Mouse (Mus musculus) Patski (cell line): ENCODE results near the gene Pitpnb. TPM values are rescaled to one million over a fixed set of nuclear protein-coding genes. Genes with fewer than 3 reads are reported as not detected.

Experiments
- ATAC-seq: fragments of 100-300 bp; one replicate; pipeline ENCODE4 v1.8.0; 2021
- CTCF ChIA-PET: fragments of 350-600 bp; sonication (Branson Sonifier 250); formaldehyde crosslinking; loops from one replicate; lab custom pipeline; 2022; ENCODE audit warnings: inconsistent platforms
- POLR2A ChIA-PET: fragments of 350-600 bp; sonication (Branson Sonifier 250); formaldehyde crosslinking; loops from one replicate; lab custom pipeline; 2022; ENCODE audit warnings: antibody characterized with exemption, inconsistent platforms
- DNase-seq: peaks from one replicate; pipeline ENCODE4 v3.0.0-alpha.2; 2011; ENCODE audit warnings: low read depth, low spot score
- H3K27me3 ChIP-seq: fragments of 371-371 bp; one replicate; pipeline ENCODE4 v1.5.1; 2021
- CTCF ChIP-seq: fragments of 100-300 bp; IDR thresholded peaks from one replicate; pipeline ENCODE4 v1.5.1; 2021
- in situ Hi-C: fragments of 300-500 bp; cut with MboI; formaldehyde crosslinking; loops from 3 replicates; pipeline ENCODE4 v1.11.1; 2018; ENCODE audit warnings: low pct_unique_long_range_greater_than_20kb, mixed read lengths
- polyA plus RNA-seq: library from polyadenylated mRNA; unstranded; gene quantifications from one replicate; pipeline ENCODE4 v1.2.3, GENCODE M21; 2021

The Pitpnb gene
- polyA plus RNA-seq, 1 experiment from 2014 or later = 102 TPM

DNA sequence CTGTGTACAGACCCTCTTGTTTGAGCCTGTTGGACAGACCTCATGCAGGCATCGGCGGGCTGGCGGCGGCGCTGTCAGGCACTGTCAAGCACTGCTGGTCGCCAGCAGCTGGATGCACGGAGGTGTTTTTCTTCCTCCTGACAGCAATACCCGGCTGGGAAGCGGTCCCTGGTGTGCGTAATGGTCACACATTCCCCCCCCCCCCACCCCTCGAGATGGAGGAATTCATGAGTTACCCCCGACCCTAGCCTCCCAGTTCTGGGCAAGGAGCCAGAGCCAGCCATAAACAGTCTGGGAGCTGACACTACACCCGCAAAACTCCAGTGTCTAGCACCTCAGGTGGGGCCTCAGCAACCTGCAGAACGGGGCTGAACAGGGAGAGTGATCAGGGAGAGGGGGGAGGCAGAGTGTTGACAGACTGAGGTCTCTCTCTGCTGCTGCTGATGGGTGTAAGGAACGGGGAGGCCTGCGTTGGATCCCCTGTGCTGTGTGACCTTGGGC is 103.8 kb downstream of the Pitpnb start:
- ChIA-PET POLR2A (no interaction called here), CTCF (no interaction called here)
- in situ Hi-C loops = no loop called here
- peaks cover 8% of the 10 kb centered on the region for H3K27me3 ChIP-seq
- ATAC-seq (no peak), DNase-seq (no peak)
- no peak for TF ChIP-seq CTCF

- DNase-seq (no peak), ATAC-seq (no peak)
- H3K27me3 ChIP-seq = peaks cover 8% of the 10 kb centered on the region
- ChIA-PET CTCF (interaction anchor here (1.5 kb wide), 1 partner anchor 9 kb away, joined by 3 read pairs; no protein-coding TSS in a partner anchor), POLR2A (no interaction called here)
- in situ Hi-C loops = no loop called here
- no peak for TF ChIP-seq CTCF
Observed at GRCm38 (mm10) chr5:111436260-111436659, 105.7 kb downstream of the Pitpnb start.

- no peak for TF ChIP-seq CTCF
- DNase-seq (no peak), ATAC-seq (no peak)
- ChIA-PET CTCF (no interaction called here), POLR2A (no interaction called here)
- H3K27me3 ChIP-seq = peaks cover 10% of the 10 kb centered on the region
- in situ Hi-C loops = no loop called here
Observed at GRCm38 (mm10) chr5:111437205-111437604, 106.6 kb downstream of the Pitpnb start.

Other genes starting within 250 kb of the Pitpnb start
- gene Mn1, start 86.6 kb downstream of the Pitpnb start, polyA plus RNA-seq = 0.96 TPM